Mouse (Mus musculus): ENCODE data around the gene Smok3c.
"Not testable (repeated sequence)": the region's sequence is repeated elsewhere in the genome, so short reads cannot be mapped to it uniquely, and the experiment has no call there.

The Smok3c gene

DNA sequence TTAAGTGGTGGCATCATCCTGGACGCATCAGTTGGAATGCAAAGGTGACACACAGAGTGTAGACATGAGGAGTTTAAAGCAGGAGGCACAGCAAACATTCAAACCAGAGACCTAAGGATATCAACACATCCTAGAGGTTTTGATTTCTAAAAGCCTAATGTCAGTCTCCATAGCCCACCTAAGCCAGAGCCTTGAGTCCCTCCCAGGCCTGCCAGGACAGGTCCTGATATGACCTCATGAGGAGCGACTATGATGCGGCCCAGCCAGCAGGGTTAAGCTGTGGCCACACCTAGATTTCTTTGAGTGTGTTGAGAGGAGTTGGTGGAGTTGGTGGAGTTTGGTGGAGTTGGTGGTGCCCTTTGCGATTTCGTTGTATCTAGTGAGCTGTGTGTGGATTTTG is at the start of gene Smok3c:
Gene Smok3c, plus strand, starts transcription at position 301 of the 400 bp plus-strand sequence.
- not testable (repeated sequence) for DNase-seq (ENCODE audit: low spot score)

DNA sequence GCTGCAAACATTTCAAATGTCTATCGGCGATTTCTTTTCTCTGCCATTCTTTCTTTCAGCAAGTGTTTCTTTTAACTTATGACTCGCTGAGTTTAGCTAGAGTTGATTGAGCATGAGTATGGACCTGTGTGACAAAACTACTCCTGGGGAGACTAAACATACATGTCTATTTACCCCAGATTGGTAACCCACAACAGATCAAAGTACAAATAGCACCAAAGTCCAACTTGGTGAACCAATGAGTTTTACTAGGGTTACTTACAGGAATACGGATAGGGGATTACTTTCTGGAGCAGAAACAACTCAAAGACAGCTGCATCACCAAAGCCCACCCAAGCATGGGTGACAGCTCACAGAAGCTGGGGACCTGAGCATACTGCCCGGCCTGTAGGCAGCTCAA is 43.6 kb upstream of the Smok3c start:
- DNase-seq (ENCODE audit: low spot score), result no peak

DNA sequence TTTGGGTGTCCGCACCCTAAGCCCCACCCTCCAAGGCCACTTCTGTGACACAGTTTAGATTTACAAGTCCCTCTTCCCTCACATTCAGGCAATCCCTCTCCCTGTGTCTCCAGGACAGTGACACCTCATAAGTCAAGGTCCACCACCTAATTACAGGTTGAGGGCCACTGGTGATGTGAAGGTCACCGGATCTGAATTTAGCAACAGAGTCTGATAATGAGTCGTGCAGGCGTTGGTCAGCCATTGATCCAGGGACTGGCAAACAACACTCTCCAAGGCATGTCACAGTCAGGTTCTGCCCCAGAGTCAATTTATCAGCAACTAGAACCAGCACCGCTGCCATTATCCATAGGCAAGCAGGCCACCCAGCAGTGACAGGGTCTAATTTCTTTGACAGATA is 40.6 kb upstream of the Smok3c start:
- no peak for DNase-seq (ENCODE audit: low spot score)

DNA sequence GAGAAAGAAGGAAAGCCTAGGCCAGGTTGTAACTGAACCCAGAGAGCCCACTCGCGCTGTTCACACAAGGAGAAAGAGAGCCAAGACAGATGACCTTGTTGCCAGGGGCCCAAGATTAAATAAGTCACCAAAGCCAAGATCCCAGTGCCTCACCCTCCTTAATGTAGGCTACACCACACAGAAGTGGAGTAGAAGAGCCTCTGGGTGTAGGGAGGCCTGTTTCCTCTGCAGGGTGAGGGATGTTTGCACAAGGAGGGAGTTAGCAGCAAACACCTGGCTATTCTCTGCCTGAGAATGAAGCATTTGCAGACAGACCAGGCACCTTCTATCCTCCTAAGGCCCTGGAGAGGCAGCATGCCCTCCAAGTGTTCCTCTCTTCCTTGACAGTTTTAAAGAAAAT is 36.5 kb upstream of the Smok3c start:
- DNase-seq (ENCODE audit: low spot score), result no peak

DNA sequence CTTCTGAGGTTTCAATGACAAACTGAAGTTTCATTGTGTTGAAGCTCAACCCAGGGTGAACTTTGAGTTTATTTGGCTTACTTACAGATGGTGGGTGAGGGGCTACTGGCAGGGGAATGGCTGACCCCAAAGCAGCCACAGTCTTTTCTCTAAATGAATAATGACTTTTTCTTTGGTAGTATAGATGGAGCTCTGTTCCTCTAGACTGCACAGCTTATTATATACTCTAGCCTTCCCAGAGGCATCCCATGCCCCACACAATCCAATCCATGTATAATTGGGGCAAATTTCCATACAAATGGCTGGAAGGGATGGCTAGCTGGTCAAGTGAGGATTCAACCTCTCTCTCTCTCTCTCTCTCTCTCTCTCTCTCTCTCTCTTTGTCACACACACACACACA is 36.0 kb upstream of the Smok3c start:
- DNase-seq (ENCODE audit: low spot score), result no peak

DNA sequence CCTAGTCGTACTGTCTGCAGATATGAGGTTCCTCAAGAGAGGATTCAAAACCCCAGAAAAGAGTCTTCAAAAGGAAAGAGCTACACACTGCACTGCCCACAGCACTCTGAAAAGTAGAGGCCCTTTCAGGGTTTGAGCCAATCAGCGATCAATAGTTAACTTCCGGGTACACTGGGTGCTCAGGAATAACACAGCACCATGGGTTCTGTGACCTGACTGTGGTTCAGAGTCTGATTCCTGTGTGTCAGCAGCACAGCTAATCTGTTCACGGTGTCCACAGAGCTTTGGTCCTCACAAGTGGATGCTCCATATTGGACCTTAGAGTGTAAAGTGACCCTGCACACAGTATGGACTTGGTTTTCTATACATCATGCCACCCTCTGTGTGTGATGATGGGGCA is 33.4 kb upstream of the Smok3c start:
- not testable (repeated sequence) for DNase-seq (ENCODE audit: low spot score)

DNA sequence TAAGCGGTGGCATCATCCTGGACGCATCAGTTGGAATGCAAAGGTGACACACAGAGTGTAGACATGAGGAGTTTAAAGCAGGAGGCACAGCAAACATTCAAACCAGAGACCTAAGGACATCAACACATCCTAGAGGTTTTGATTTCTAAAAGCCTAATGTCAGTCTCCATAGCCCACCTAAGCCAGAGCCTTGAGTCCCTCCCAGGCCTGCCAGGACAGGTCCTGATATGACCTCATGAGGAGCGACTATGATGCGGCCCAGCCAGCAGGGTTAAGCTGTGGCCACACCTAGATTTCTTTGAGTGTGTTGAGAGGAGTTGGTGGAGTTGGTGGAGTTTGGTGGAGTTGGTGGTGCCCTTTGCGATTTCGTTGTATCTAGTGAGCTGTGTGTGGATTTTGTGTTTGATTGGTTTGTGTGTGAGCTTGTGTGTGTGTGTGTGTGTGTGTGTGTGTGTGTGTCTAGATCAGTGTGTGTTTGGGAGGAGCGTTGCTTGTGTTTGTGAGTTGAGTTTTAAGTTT is 32.0 kb upstream of the Smok3c start, which contains the start of the genes Smok3a and Smok3b:
Gene Smok3a, plus strand, starts transcription at position 301 of the 519 bp plus-strand sequence.
Gene Smok3b, plus strand, starts transcription at position 469 of the 519 bp plus-strand sequence.
- not testable (repeated sequence) for DNase-seq (ENCODE audit: low spot score)

DNA sequence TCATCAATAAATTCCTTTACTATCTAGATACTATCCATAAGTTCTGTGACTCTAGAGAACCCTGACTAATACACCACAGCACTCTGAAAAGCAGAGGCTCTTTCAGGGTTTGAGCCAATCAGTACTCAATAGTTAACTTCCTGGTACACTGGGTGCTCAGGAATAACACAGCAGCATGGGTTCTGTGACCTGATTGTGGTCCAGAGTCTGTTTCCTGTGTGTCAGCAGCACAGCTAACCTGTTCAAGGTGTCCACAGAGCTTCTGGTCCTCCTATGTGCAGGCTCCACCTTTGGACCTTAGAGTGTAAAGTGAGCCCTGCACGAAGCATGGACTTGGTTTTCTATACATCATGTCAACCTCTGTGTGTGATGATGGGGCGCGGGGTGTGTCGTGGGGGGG is 20.8 kb downstream of the Smok3c start:
- DNase-seq (ENCODE audit: low spot score), result no peak

DNA sequence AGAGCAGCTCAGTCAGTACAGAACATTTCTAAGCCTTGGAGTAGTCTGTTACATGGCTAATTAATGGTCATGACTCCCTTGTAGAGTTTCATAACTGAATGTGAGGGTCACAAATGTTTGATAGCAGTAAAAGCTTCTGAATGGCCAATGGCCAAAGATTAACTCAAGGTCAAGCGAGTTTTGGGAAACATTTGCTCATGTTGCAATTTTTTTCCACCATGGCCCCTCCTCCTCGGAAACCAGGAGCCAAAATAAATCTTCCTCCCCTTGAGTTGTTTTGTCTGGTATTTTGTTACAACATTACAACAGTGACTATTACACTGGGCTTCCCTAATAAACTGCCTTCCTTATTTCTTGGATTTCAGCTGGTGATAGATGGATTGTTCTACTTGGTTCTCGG is 22.7 kb downstream of the Smok3c start:
- DNase-seq (ENCODE audit: low spot score), result no peak

DNA sequence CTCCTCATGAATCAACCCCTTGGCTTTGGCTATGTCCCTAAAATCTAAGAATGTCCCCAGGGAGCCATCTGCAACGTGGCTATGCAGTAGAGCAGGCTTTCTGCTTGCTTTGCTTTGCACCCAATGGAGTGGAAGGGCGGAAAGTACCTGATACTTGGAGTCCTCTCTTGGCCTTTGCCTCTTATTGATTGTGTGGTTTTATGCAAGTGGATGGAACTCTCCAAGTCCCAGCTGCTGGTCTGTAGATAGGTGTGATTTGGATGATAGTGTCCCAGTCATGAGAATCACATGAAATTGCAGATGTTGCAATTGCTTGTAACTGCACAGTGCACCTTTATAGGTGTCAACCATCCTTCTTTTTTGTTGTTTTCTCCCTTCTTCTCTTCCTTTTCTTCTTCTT is 23.2 kb downstream of the Smok3c start:
- DNase-seq (ENCODE audit: low spot score), result no peak

DNA sequence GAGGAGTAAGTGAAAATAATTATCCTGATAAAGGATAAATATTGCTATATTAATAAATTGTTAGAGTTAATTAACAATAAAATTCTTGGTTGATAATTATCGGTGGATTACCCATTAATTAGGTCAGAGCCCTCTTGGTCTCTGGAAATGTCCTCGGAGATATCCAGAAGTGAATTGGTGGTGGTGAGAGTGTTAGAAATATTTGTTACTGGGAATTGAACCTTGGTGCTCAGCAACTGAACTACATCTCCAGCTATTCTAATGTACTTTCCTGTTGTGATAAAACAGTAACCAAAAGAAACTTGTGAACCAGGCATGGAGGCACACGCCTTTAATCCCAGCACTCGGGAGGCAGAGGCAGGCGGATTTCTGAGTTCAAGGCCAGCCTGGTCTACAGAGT is 27.5 kb downstream of the Smok3c start:
- no peak for DNase-seq (ENCODE audit: low spot score)

DNA sequence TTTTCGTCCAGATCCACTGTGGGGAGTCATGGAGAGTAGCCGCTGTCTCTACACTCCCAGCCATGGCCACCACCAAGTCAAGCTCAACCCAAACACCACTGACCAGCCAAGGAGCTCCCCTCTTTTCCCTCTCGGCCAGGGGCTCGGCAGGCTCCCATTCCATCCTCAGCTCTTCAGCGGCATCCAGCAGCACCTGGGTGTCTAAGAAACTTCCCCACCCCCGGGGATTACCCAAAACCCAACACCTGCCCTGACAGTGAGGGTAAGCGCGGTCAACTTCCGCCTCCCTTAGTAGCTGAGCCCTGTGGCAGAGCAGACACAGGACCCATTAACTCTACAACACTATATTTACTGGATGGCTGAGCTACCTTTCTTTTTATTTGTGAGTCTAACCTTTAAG is 28.5 kb downstream of the Smok3c start:
- DNase-seq (ENCODE audit: low spot score), result no peak

DNA sequence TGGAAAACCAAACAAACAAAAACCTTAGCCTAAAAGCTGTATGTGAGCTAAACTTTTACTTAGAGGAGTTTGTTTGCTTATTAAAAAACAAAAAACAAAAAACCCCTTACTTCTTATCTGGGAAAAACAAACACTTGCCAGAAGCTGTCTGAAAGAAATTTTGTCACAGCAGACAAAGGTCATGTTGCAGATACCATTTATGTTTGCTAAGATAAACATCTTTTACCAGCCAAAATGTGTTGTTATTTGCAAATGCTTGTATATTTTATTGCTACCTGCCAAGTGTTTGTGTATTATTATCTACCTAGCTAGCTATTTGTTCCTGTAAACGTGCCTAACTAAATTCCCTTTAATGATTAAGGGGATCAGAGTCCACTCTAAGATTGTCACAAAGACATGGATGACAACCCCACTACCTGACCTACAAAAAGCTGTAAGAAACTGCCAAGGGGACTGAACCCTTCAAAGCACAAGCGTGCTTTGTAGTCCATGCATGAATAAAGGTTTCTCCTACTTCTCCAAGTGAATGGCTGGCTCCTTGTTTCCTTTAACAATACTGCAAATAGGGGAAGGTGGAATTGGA is 30.4 kb downstream of the Smok3c start:
- no peak for DNase-seq (ENCODE audit: low spot score)

DNA sequence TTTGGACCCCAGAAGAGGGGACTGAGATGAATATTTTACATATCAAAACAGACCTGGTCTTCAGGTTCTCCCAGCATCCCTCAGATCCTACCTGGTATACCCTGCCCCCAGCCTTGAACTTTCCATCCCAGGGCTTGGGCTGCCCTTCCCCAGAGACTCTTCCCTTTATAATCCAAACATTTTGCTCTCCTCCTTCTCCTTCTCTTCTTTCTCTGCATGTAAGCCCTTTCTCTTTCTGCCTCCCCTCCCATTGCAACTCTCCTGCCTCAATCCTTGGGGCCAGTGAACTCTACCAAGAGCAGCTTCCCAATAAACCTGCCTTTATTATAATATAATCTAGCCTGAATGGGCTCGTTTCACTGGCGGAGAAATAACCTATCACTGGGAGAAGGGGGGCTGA is 30.9 kb downstream of the Smok3c start:
- DNase-seq (ENCODE audit: low spot score), result no peak

DNA sequence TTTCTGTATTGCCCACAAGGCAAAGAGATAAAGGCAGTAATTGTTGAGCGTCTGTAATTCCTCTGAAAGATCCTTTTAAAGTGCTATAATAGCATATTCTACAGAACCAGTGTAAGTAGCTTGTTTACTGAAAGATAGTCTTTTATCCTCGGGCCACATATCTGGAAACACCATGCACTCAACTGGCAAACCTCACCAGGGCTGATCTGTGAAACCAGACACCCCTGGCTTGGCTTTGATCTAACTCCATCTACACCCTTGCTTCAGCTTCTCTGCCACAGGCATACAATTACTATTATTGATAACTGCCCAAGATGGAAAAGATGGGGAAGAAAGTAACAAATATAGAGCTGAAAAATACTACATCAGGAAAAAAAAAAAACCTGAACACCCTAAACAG is 31.5 kb downstream of the Smok3c start:
- DNase-seq (ENCODE audit: low spot score), result no peak

DNA sequence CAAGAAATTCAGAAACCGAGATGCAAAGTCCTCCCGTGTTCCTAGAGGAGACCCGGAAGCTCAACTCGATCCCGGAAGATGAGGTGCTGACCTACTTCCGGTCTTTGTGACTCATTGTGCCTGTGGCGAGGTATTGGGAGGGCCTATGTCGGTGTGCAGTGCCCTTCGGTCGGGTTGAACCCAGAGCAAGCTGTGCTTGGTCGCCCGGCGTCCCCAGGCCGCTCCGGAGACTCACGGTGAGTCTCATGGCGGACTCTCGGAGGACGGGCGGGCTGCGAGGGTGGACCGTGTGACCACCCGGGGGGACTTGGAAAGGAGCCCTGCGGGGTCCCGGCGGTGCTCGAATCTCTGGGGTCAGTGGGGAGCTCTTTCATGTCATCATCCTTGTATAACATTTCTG is 32.0 kb downstream of the Smok3c start, which contains the start of gene Zkscan1:
Gene Zkscan1, plus strand, starts transcription at position 89 of the 400 bp plus-strand sequence.
- peak; percentile 50 for DNase-seq (ENCODE audit: low spot score)

DNA sequence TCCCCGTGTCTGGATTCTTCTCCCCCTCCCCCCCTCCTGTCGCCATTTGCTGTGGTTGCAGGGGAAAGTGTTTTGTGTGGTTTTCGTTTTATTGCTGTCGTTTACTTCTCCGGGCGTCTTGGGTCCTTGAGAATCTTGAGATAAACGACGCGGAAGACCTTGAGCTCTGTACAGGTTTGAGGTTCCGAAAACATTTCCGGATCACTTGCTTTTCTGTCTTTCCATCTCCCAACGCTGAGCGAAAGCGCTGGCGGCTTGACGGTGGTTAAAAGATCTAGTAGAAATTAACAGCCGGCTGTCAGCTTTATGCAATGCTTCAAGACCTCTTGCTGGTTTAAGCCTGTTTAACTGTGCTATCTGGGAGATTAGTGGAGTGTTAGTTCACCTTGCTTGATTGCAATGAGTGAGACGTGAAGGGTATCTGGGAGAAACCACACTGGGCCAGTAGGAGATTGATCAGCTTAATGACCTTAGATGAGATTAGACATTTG is 32.5 kb downstream of the Smok3c start:
- no peak for DNase-seq (ENCODE audit: low spot score)

DNA sequence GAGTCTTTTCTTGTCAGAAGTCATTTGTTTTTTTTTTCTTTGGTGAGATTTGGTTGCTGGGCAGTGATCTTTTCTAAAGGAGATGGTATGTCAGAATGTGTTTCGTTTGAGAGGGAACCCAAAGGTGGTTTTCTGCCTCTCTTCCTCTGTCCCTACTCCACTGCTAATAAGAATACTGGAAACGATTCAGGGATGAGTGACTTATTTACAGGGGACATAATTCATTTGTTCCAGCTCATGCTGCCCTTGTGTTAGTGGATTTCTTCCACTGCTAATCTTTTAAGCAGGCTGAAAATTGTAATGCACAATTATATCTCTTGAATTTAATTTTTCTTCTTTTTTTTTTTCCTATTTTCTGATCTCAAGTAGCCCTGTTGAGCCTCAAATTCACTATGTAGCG is 33.8 kb downstream of the Smok3c start:
- DNase-seq (ENCODE audit: low spot score), result no peak

DNA sequence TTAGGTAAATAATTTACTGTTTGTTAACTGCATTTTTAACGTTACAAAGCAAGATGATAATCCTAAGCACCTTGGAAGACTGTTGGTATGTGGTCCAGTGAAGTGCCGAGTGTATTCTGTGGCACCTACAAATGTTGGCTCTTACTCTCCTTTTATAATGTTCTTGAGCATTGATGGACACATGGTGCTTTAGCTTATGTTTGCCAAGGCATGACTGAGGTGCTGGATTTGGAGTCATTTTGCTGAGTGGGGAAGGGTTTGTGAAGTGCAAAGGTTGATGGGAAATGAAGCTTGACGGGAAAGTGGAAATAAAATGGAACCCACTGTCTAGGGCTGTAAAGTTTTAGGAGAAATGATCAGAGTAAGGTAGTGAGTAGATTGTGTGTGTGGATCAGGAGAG is 35.4 kb downstream of the Smok3c start:
- no peak for DNase-seq (ENCODE audit: low spot score)

DNA sequence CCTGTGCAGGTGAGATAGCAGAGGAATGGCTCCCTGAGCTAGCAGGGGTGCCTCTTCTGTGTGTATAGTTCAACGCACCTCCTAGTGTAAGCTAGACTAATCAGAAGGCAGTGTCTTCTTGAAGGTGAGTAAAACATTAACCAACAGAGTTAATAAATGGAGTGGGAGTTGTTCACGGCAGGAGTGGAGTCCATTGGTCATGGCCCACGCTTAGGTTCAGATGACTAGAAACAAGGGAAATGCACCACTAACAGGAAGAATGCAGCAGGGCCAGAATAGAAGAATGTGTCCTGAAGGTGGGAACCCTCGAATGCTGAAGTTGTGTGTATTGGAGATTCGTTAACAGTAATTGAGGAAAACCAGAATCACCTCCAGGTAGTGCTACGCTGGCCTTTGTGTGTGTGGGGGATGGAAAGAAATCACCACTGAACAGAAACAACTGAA is 36.1 kb downstream of the Smok3c start:
- no peak for DNase-seq (ENCODE audit: low spot score)

DNA sequence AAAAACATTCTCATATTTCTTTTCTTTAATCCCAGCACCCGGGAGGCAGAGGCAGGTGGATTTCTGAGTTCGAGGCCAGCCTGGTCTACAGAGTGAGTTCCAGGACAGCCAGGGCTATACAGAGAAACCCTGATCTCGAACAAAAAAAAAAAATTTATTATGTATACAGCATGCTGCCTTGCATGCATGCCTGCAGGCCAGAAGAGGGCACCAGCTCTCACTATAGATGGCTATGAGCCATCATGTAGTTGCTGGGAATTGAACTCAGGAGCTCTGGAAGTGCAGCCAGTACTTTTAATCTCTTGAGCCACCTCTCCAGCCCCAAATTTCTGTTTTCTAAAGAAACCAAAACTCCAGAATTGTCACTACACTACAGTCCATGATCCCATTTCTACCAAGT is 37.3 kb downstream of the Smok3c start:
- no peak for DNase-seq (ENCODE audit: low spot score)

DNA sequence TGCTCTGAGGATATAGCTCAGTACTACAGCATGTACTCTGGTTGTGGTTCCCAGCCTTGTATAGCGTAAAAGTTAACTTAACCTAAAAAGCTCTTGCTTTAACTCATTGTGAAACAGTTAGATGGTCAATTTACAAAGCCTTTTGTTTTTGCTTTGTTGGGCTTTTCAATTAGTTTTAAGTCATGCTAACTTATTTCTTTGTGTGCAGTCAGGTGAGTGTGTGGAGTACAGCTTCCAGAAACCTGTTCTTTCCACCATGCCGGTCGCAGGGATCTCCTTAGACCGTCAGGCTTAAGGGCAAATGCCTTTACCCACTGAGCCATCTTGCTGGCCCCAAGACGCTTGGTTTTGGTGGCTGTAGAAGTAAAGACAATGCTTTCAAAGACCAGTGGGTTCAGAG is 37.7 kb downstream of the Smok3c start:
- DNase-seq (ENCODE audit: low spot score), result no peak

DNA sequence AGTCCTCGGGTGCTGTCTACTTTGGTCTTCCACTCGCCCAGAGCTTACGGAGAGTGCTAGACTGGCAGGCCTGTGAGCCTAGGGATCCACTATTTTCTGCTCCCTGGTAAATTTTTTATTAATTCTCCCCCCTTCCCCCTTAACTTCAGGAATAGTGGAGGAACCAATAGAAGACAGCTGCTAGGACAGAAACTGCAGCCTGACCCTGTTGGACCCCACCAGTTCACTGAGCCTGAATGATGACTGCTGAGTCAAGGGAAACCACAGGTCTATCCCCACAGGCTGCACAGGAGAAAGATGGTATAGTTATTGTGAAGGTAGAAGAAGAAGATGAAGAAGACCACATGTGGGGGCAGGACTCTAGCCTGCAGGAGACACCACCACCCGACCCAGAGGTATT is 39.8 kb downstream of the Smok3c start:
- no peak for DNase-seq (ENCODE audit: low spot score)

DNA sequence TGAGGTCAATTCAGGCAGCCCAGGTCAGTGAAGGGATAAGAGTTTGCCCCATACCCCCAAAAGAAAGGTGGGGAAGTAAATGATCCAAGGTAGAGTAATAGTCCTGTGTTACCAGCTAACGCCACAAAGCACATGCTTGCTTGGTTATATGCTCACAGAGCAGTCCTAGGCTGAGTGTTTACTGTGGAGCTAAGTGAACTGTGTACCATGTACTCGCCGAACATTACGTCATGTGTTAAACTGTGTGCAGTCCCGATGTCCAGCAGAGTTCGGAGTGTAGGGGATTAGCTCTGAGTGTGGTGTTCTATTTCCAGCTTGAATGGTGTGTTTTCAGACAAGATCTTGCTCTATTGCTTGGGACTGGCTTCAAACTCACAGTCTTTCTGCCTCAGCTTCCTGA is 41.5 kb downstream of the Smok3c start:
- no peak for DNase-seq (ENCODE audit: low spot score)

All from layer of hippocampus, adult 9-10 months (tissue).